Mouse (Mus musculus) right cerebral cortex, postnatal 25 days (tissue): Measurements from ENCODE around the gene Tlk2.
"Not testable (repeated sequence)": the region's sequence is repeated elsewhere in the genome, so short reads cannot be mapped to it uniquely, and the experiment has no call there.

Experiments used
- DNase-seq: peaks from one replicate; pipeline ENCODE4 v3.0.0; 2022

Tlk2 gene

GRCm38 (mm10) chr11:105178516-105178915 is at the start of gene Tlk2:
Gene Tlk2 (plus strand): TSS chr11:105178807.
- DNase-seq, result no peak

GRCm38 (mm10) chr11:105135692-105136091 is 42.9 kb upstream of the Tlk2 start:
- no peak for DNase-seq

GRCm38 (mm10) chr11:105137255-105137654 is 41.4 kb upstream of the Tlk2 start:
- not testable (repeated sequence) for DNase-seq

GRCm38 (mm10) chr11:105140512-105140911 is 38.1 kb upstream of the Tlk2 start:
- not testable (repeated sequence) for DNase-seq

- no peak for DNase-seq
These were observed 37.5 kb upstream of the Tlk2 start for GRCm38 (mm10) chr11:105141115-105141514.

GRCm38 (mm10) chr11:105143564-105143963 is 35.0 kb upstream of the Tlk2 start:
- DNase-seq, result no peak

GRCm38 (mm10) chr11:105144084-105144483 is 34.5 kb upstream of the Tlk2 start:
- DNase-seq, result no peak

- DNase-seq, result no peak
These were observed 33.9 kb upstream of the Tlk2 start for GRCm38 (mm10) chr11:105144508-105145210.

- no peak for DNase-seq
These were observed 33.4 kb upstream of the Tlk2 start for GRCm38 (mm10) chr11:105145211-105145610.

- no peak for DNase-seq
These were observed 32.0 kb upstream of the Tlk2 start, which contains the start of gene Gm10842 for GRCm38 (mm10) chr11:105146593-105146992. Gene Gm10842 (plus strand): TSS chr11:105146893.

GRCm38 (mm10) chr11:105149353-105149752 is 29.3 kb upstream of the Tlk2 start:
- no peak for DNase-seq

- no peak for DNase-seq
These were observed 28.8 kb upstream of the Tlk2 start for GRCm38 (mm10) chr11:105149766-105150165.

- DNase-seq, result no peak
These were observed 27.9 kb upstream of the Tlk2 start for GRCm38 (mm10) chr11:105150691-105151090.

- DNase-seq, result no peak
These were observed 27.2 kb upstream of the Tlk2 start for GRCm38 (mm10) chr11:105151226-105152016.

- no peak for DNase-seq
These were observed 26.6 kb upstream of the Tlk2 start for GRCm38 (mm10) chr11:105152017-105152300.

GRCm38 (mm10) chr11:105152357-105152899 is 26.2 kb upstream of the Tlk2 start:
- DNase-seq, result no peak

- no peak for DNase-seq
These were observed 25.4 kb upstream of the Tlk2 start for GRCm38 (mm10) chr11:105153068-105153833.

- no peak for DNase-seq
These were observed 22.7 kb upstream of the Tlk2 start for GRCm38 (mm10) chr11:105155915-105156314.

- DNase-seq, result no peak
These were observed 21.8 kb upstream of the Tlk2 start for GRCm38 (mm10) chr11:105156748-105157267.

- no peak for DNase-seq
These were observed 20.6 kb upstream of the Tlk2 start for GRCm38 (mm10) chr11:105158047-105158446.

GRCm38 (mm10) chr11:105159673-105160360 is 18.8 kb upstream of the Tlk2 start:
- DNase-seq, result no peak

- DNase-seq, result no peak
These were observed 17.2 kb upstream of the Tlk2 start for GRCm38 (mm10) chr11:105161411-105161810.
